Mouse (Mus musculus) A20 (cell line): ENCODE measurements around the gene Pitpna.

Experiments used
- DNase-seq: peaks from one replicate; pipeline ENCODE4 v3.0.0-alpha.2; 2011; ENCODE audit warnings: low read depth, low spot score

Pitpna gene

DNA sequence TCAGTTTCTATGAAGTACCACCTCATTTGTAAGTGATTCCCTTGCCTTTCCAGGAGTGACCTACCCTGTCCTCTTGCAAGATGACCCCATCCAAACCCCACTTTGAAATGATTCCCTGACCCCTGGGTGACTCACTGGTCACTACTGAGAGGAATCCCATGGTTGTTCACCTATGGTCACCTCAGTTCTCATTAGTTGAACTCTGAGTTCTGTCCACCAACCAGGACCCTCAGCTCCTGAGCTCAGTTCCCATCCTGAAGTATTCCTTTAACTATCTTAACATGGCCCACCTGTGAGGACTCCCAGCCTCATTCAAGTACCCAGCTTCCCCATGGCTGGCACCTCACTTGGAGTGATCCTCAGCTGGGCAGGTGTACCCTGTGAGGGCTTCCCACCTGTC, 69.9 kb downstream of the Pitpna start:
- no peak for DNase-seq

DNA sequence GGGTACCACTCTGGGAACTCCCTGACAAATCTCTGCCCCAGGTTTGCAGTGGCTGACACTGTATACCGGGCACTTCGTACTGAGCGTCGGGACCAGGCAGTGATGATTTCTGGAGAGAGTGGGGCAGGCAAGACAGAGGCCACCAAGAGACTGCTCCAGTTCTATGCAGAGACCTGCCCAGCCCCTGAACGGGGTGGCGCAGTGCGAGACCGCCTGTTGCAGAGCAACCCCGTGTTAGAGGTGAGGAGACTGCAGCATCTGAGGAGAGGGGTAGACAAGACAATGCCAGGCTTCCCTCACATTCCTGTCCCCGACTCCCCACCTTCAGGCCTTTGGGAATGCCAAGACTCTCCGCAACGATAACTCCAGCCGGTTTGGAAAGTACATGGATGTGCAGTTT, 70.4 kb downstream of the Pitpna start:
- no peak for DNase-seq

DNA sequence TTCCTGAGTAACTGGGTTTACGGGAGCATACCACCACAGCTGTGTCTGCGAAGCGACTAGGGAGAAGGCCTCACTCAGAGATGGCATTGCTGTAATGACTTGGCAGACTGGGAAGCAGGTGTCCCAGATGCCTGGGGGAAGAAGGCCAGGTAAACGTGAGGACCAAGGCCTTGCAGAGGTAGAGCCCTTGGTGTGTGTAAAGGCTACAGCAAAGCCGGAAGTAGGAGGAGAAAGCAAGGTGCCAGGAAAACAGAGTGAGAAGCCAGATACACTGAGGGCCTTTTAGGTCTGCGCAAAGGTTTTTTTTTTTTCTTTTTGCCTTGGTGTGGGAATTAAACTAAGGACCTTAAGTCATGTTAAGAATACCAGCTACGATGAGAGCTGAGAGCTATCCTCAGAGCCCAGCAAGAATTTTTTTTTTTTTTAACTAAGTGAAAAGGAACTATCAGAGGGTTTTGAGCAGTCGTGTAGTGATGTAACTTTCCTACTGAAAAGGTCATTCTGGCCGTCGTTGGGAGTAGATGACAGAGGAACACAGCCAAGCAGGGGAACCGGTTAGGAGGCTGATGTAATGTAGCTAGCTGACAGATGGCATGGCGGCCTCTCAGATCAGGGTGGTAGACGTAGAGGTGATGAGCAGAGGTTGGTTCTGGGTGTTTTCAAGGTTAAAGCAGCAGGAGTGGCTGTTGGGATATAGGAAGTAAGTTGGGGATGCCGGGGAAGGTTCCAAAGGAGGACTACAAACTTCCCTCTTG, 71.3 kb downstream of the Pitpna start:
- DNase-seq: no peak

DNA sequence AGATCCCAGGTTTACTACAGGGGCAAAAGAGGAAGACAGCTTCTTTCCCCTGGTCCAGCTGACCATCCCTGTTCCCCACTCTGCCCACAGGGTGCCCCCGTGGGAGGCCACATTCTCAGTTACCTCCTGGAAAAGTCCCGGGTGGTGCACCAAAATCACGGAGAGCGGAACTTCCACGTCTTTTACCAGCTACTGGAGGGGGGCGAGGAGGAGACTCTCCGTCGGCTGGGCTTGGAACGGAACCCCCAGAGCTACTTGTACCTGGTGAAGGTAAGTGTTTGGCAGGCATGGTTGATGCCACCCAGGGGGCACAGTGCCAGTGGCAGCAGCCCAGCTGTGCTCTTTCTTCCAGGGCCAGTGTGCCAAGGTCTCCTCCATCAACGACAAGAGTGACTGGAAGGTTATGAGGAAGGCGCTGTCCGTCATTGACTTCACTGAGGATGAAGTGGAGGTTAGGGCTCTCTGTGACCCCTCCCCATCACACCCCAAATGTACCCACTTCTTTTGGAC, 72.2 kb downstream of the Pitpna start:
- no peak for DNase-seq

DNA sequence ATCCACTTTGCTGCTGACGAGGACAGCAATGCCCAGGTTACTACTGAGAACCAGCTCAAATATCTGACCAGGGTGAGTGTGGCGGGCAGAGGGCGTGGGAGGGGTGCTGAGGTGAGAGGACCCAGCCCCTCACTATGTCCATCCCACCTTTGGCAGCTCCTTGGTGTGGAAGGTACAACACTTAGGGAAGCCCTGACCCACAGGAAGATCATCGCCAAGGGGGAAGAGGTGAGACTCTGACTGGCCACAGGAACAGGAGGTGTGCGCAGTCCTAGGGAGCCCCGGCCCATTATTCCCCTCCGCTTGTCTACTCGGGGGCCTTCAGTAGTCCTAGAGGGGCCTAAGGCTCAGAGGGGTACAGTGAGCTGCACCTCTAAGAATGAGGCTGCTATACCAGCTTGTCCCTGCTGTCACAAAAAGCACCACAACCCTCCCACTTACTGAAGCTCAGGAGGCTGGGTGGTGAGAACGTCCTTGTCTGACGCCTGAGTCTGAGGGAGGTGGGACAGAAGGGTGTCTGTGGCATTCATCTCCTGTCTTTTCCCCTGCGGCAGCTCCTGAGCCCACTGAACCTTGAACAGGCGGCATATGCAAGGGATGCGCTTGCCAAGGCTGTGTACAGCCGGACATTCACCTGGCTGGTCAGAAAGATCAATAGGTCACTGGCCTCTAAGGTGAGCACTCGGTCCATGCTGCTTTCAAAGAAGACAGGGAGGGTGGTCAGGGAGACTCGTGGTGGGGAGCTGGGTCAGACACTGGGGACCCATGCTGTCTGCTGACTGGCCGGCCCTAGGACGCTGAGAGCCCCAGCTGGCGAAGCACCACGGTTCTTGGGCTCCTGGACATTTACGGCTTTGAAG, 73.3 kb downstream of the Pitpna start:
- DNase-seq: no peak

DNA sequence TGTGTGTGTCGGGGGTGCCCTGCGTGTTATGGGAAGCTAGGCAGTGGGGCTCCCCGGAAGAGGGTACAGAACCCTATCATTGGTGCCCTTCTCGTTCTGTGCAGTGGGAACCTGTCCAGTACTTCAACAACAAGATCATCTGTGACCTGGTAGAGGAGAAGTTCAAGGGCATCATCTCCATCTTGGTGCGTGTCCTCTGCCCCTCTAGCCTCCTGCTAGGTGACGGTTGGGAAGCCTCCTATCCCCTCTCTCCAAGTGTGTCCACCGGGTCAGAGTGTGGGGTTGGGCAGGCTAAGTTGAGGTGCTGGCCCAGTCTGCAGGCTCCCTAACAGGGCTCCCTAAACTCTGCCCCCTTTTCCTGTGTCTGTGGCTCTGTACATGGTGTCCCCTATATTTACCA, 74.2 kb downstream of the Pitpna start:
- no peak for DNase-seq

DNA sequence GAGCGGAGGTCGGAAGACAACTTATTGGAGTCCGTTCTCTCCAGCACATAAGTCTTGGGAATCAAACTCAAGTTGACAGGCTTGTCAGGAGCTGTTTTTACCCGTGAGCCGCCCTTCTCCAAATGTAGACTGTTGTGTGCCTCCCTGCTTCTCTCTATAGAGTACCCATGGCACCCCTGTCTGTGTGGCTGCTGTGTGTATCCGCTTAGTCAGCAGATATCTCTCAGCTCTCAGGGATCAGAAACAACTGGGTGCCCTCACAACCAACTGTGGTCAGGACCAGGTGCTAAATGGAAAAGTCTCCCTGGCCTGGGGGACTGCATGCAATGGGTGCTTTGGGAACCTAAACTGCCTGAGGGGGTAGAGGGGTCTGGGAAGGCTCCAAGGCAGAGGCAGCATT, 78.4 kb downstream of the Pitpna start:
- DNase-seq: no peak

DNA sequence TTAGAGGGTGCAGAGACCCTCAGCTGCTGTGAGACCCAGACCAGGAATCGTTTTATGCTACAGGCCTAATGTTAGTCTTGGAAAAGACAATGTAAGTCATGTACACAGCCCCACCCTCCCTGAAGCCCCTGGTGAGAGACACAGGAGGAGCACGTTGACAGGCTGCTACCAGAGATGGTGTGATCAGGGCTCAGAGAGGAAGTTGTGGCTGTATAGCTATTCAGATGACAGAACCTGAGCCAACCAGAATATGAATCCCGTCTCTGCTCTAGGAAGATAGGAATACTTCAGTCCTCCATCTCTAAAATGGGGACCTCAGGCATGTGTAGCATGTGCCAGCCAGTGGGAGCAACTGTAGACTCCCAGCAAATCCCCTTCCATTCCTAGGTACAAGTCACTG, 80.7 kb downstream of the Pitpna start:
- no peak for DNase-seq

DNA sequence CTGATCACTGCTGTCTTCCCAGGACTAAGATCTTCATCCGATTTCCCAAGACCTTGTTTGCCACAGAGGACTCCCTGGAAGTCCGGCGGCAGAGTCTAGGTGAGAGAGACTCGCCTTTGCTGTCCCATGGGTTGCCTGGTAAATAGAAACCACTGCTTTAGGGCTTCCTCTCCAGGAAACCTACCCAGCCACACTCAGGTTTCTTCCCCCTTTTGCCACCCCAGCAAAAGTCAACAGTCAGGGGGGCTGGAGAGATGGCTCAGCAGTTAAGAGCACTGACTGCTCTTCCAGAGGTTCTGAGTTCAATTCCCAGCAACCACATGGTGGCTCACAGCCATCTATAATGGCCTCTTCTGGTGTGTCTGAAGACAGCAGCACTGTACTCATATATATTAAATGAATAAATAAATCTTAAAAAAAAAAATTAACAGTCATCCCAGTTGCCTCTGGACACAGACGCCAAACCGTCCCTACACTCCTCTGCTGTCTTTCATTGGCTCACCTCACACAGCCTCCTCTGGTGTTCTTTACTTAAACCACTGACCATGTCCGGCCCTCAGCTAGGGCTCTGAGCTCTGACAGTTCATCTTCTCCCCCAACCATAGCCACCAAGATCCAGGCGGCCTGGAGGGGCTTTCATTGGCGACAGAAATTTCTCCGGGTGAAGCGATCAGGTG, 81.4 kb downstream of the Pitpna start:
- no peak for DNase-seq

DNA sequence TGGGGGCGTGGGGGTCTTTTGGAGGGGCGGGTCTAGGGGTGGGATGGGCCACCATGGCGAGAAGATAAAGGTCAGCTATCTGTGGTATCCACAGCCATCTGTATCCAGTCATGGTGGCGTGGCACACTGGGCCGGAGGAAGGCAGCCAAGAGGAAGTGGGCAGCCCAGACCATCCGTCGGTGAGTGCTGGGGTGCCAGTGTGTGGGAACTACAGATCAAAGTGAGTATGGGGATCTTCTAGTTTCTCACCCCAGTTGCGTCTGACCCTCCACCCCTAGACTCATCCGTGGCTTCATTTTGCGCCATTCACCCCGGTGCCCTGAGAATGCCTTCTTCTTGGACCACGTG, 81.9 kb downstream of the Pitpna start:
- DNase-seq: no peak

DNA sequence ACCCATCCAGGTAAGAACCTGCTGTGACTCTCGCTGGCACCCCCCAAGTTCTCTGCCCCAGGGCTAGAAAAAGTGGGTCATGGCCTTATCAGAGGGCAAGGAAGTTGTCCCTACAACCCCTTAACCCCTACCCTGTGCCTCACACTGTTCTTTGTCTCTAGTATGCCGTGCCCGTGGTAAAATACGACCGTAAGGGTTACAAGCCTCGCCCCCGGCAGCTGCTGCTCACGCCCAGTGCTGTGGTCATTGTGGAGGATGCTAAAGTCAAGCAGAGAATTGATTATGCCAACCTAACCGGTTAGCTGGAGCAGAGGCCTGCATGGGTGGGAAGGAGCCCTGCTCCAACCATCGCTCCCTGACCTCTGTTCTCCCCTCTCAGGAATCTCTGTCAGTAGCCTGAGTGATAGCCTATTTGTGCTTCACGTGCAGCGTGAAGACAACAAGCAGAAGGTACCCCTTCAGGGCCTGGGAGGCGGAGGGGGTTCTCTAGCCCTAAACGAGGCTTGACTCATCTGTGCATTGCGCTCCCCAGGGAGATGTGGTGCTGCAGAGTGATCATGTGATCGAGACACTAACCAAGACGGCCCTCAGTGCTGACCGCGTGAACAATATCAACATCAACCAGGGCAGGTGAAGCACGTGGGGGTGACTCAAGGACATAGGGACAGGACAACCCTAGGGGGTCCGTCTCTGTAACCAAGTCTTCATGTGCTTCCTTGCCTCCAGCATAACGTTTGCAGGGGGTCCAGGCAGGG, 83.7 kb downstream of the Pitpna start:
- no peak for DNase-seq

DNA sequence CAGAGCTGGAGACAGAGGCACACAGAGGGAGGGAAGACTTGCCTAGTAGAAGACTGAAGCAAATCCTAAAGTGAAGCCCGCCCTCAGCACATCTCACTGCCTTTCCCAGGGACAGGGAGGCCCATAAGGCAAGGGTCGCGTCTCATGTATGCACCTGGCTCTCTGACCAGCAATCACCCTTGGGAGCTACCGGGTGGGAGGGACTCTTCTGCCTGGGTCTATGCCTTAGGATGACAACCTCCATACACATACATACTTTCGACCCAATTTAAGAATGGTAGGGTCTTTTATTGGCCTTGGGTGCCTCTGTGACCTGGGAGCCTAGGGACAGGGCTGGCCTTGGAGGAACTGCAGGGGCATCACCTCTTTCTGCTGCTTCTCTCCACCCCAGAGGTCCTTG, 85.5 kb downstream of the Pitpna start:
- DNase-seq: no peak

DNA sequence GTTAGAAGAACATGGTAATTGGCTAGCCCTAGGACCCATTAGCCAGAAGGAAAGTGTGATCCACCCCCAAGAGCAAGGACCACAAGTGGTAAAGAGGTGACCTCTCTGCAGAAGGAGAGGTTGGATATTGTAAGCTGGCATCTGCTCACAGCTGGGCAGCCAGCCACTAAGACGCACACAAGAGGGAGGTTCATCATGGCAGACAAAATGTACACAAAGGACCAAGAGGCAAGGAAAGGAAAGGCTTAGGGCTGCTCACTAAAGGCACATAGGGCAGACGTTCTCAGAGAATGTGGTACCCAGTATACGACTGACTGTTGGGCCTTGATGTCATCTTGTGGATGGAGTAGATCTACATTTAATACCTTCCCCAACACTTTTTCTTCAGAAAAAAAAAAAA, 87.0 kb downstream of the Pitpna start:
- no peak for DNase-seq

DNA sequence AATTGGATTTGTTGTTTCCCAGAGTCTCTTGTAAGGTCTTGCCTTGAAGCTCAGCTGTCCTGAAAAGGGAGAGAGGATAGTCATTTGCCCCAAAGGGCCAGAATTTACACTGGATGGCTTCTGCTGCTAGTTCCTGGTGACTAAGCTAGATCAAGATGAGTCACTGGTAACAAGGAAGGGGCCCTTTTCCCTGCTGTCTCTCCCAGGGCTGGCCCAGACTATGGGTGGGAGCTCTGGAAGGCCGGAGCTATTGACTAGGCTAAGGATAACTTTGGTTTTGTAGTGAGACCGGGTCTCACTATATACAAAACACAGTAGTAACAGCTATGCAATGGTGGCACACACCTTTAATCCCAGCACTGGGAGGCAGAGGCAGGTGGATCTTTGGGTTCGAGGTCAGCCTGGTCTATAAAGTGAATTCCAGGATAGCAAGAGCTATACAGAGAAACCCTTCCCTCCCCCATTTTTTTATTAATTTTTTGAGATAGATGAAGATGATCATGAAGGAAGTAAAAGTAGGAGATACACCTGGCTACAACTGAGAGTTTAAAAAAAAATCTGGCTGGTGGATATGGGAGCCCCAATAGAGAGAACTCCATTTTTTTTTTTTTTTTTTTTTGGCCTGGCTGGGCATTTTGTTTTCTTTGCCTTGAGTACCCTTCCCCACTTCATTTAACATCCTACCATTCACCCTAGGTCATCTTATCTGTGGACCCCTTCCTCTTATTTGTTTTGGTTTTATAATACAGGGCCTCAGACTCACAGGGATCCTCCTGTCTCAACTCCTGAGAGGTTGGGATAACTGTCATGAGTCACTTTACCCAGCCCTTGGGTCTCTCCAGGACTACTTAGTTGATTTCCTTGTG, 90.2 kb downstream of the Pitpna start:
- DNase-seq: peak; percentile 32
